Mouse (Mus musculus): ENCODE measurements around the gene Stxbp3.

The Stxbp3 gene

DNA sequence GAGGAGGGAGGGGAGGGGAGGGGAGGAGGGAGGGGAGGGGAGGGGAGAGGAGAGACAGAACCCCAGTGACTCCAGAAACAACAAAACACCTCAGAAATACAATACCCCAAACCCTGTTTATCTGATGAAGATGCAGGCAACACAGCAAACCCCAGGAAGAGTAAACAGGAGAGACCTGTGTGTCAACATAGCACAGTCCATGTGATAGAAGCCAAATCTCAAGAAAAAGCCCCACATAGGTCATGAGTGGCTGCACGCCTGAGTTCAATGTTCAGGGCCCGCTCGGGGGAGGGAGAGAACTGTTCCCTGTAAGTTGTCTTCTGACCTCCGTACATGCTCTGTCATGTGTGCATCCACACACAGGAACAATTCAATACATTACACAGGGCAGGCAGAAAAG, 43.9 kb downstream of the Stxbp3 start:
- DNase-seq (ENCODE audit: low spot score in 2 of 2): no peak

DNA sequence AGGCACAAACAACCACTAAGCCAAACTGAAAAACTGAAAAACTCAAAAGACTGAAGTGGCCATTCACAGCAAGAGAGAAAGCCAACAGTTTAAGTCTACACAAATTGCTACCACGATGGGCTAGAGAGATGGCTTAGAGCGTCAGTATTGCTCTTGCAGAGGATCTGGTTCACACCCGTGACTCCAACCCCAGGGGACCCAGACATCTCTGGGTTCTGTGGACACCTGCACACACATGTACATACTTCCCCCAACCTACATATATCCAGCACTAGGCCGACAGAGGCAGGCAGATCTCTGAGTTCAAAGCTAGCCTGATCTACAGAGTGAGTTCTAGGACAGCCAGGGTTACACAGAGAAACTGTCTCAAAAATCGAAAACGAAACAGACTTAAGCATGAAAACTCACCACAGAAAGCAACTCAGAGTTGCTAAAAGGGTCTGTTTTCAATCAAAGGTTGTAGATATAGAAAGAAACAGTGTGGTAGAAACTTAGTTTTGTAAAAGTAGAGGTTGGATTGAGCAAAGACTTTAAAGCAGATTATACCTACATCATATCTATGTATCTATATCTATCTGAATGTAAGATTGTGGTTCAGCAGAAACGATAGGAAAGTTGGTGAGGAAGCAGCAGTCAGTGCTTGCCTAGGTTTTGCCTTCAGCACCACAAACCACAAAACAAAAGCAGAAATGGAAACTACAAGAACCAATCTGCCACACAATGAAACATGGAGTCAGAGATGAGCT, 44.6 kb downstream of the Stxbp3 start:
- no peak for DNase-seq (ENCODE audit: low spot score in 2 of 2)

- DNase-seq (ENCODE audit: low spot score in 2 of 2): no peak
Observed at GRCm38 (mm10) chr3:108794780-108795179, 45.5 kb downstream of the Stxbp3 start.

GRCm38 (mm10) chr3:108792420-108792819, 47.9 kb downstream of the Stxbp3 start:
- DNase-seq (ENCODE audit: low spot score in 2 of 2): no peak

DNA sequence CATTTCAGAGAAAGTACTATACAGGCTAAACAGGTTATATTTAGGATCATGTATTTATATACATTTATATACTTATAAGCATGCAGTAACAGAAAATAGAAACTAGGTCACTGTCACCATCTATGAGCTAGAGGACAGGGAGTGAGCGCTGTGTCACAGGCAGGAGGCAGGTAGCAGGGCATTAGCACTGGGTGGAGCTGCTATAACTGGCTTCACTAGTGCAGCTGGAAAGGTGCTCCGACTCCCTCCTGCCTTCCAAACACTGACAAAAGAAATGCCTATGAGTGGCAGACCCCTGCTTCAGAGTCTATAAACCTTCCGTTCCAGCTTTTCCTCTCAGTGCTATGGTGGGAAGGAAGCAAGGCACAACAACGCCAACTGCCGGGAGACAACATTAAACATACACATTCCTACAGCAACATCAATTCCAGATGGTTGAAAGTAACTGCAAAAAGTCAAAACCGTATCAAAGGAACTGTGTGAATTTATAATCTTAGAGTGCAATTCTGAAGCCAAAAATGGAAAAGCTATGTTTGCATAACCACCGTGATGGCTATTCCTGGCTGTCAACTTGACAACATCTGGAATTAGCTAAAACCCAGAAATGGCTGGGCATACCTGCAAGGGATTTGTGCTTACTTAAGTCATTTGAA, 49.1 kb downstream of the Stxbp3 start:
- DNase-seq (ENCODE audit: low spot score in 2 of 2): no peak

GRCm38 (mm10) chr3:108790499-108790898, 49.8 kb downstream of the Stxbp3 start:
- DNase-seq (ENCODE audit: low spot score in 2 of 2): no peak

- DNase-seq (ENCODE audit: low spot score in 2 of 2): no peak
Observed at GRCm38 (mm10) chr3:108789299-108789698, 51.0 kb downstream of the Stxbp3 start.

DNA sequence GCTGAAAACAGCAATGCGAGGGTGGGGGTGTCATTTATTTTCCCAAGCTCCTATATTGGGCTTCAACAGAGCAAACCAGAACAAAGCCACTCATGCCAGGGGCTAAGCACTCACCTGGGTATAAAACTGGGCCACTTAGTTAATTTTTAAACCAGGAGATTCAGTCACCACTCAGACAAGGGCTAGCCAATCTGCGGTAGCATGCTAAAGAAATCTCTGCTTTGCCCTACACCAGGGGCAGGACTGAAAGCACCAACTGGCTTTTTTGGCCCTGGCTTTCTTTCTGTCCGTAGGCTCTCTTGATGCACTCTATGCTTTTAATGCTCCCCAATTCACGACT, 51.9 kb downstream of the Stxbp3 start:
- DNase-seq (ENCODE audit: low spot score in 2 of 2): no peak

- no peak for DNase-seq (ENCODE audit: low spot score in 2 of 2)
Observed at GRCm38 (mm10) chr3:108787754-108788454, 52.4 kb downstream of the Stxbp3 start.

- no peak for DNase-seq (ENCODE audit: low spot score in 2 of 2)
Observed at GRCm38 (mm10) chr3:108786520-108786919, 53.8 kb downstream of the Stxbp3 start.

DNA sequence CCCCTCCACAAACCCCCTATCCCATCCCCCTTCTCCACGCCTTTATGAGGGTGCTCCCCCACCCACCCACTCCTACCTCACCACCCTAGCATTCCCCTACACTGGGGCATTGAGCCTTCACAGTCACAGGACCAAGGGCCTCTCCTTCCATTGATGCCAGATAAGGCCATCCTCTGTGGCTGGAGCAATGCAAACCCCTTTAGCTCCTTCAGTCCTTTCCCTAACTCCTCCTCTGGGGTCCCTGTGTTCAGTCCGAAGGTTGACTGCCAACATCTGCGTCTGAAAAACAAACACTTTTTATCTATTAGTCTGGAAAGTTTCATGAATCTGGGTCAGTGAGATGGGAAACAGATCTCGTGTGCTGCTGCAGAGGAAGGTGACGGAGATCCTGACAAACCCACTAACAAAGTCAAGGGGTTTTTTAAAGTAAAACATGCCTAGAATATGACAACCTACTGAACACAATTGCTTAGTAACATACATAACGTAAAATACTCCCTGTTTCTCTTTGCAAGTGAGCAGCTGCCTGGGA, 57.9 kb downstream of the Stxbp3 start:
- DNase-seq (ENCODE audit: low spot score in 2 of 2): no peak

DNA sequence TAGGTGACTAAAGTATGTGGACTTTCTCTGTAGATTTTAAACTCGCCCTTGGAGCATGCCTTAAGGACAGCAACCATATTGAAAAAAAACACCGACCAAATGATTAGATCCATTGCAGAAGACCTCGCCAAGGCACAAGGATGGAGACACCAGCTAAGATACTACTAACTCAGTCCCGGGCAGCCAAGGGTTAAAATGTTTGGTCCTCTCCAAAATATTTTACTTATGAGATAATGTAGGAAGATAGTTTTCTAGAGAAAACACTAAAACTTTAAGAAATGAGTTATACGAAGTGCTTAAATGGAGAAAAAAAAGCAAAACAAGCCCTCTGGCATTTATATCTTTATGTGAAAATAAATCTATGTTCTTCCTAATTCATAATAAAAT, 58.4 kb downstream of the Stxbp3 start:
- no peak for DNase-seq (ENCODE audit: low spot score in 2 of 2)

GRCm38 (mm10) chr3:108781238-108781883, 59.0 kb downstream of the Stxbp3 start:
- no peak for DNase-seq (ENCODE audit: low spot score in 2 of 2)

GRCm38 (mm10) chr3:108778761-108779540, 61.4 kb downstream of the Stxbp3 start:
- DNase-seq (ENCODE audit: low spot score in 2 of 2): no peak

DNA sequence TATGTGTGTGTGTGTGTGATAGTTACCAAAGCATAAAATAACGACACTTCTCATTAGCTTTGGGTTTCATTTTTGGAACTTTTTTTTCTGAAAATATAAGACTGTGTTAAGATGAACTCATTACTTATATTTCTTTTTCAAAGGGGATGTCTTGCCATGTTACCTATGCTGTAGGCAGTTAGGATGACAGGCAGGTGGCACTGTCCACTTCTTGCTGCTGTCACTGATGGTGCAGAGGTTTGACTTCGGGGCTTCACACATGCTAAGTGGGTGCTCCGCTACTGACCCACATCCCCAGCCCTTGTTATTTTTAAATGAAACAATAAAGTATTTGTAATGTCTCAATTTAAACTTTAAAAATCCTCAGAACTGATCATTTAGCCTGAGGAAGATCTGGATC, 67.5 kb downstream of the Stxbp3 start:
- DNase-seq (ENCODE audit: low spot score in 2 of 2): no peak

- DNase-seq (ENCODE audit: low spot score in 2 of 2): no peak
Observed at GRCm38 (mm10) chr3:108772211-108772610, 68.1 kb downstream of the Stxbp3 start.

- peak; percentile 29 to 60 for DNase-seq (ENCODE audit: low spot score in 2 of 2)
Observed at GRCm38 (mm10) chr3:108770725-108771368, 69.5 kb downstream of the Stxbp3 start.

- DNase-seq (ENCODE audit: low spot score in 2 of 2): peak in 1 of 2 experiments; percentile 23
Observed at GRCm38 (mm10) chr3:108769547-108769946, 70.8 kb downstream of the Stxbp3 start.

- no peak for DNase-seq (ENCODE audit: low spot score in 2 of 2)
Observed at GRCm38 (mm10) chr3:108767416-108767815, 72.9 kb downstream of the Stxbp3 start.

DNA sequence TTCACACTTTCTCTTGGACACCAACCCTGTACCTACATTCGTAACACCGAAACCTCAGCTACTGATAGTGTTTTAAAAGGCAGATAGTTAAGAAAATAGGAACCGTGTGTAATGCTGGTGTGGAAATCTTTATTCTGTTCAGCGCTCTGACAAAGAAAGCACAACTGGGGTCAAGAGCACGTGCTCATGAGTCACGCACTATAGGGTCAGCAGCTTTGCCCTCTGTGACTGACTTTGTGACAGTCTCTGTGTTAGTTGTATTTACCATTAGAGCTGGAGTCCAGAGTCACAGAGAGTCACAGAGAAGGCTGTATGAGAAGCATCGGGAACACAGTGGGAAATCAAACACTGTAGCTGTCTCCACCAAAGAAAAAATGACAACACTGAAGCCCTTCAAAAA, 73.4 kb downstream of the Stxbp3 start:
- no peak for DNase-seq (ENCODE audit: low spot score in 2 of 2)

- DNase-seq (ENCODE audit: low spot score in 2 of 2): no peak
Observed at GRCm38 (mm10) chr3:108765476-108765875, 74.8 kb downstream of the Stxbp3 start.

Data from spleen, postnatal 10 days (tissue).